Mouse (Mus musculus): Measurements from ENCODE around the gene Soat2.

Gene Soat2

DNA sequence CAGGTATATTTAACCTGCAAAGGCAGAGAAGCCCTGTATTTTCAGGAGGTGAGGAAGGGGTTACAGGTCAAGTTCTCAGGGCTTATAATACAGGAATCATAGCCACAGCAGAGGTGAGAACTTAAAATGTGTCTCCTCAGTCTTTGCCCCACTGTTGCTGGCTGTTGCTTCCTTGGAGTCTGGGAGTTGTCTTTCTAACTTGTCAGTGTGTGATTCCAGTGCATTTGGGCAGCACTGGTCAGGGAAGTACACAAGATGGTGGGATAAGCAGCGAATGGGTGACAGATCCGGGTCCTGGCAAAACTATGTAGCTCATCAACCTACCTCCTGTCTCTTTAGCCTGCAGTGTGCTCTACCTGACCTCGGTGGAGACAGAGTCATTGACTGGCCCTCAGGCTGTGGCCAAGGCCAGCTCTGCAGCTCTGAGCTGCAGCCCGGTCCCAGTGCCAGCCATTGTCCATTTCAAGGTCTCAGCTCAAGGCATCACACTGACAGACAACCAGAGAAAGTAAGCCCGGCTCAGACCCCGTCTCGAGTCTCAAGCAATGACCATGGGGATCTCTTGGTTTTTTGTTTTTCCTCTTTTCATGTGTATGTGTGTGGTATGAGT is 35.6 kb upstream of the Soat2 start:
- DNase-seq, result no peak

DNA sequence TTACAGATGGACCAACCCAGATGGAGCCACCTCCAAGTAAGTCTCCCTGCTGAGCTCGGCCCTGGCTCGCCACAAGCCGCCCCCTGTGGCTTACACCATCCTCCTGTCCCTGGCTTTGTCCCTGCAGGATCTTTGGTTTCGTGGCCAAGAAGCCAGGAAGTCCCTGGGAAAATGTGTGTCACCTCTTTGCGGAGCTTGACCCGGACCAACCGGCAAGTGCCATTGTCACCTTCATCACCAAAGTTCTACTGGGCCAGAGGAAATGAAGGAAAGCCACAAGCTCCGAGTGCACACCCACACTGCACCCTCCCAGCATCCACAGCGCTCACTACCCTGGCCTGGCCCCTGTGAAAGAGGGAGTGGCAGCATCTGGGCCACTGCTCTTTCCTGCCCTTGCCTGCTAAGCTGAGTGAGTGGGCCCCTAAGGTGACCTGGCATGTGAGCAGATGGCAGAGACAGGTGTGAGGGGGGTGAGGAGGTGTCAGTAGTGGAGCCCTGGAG is 34.5 kb upstream of the Soat2 start:
- DNase-seq, result no peak

DNA sequence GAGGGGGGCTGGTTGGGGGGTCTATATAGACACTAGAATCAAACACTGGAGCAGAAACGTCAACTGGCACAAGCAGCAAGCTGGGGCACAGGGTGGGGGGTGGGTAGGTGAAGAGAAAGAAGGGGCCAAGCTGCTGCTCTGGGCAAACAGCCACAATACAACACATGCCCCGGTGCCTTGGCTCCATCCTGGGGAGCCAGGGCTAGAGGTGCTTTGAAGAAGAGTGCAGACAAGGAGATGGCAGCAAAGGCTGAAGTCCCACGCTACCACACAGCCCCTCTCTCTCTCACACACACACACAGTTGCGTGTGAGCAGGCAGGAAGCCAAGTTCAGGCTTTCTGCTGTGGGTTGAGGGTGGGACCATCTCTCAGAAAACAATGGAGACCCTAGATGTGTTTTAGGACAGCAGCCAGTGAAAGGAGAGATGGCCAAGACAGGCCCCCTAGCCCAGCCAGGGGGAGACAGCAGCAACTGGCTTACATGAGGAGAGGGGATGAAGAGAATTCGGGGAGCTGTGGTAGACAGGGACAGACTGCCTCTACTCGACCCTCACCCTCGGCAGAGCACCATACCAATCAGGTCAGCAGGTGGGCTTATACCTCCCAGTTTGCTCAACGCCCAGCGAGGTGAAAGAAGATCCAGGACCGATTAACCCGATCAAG is 33.4 kb upstream of the Soat2 start:
- no peak for DNase-seq

DNA sequence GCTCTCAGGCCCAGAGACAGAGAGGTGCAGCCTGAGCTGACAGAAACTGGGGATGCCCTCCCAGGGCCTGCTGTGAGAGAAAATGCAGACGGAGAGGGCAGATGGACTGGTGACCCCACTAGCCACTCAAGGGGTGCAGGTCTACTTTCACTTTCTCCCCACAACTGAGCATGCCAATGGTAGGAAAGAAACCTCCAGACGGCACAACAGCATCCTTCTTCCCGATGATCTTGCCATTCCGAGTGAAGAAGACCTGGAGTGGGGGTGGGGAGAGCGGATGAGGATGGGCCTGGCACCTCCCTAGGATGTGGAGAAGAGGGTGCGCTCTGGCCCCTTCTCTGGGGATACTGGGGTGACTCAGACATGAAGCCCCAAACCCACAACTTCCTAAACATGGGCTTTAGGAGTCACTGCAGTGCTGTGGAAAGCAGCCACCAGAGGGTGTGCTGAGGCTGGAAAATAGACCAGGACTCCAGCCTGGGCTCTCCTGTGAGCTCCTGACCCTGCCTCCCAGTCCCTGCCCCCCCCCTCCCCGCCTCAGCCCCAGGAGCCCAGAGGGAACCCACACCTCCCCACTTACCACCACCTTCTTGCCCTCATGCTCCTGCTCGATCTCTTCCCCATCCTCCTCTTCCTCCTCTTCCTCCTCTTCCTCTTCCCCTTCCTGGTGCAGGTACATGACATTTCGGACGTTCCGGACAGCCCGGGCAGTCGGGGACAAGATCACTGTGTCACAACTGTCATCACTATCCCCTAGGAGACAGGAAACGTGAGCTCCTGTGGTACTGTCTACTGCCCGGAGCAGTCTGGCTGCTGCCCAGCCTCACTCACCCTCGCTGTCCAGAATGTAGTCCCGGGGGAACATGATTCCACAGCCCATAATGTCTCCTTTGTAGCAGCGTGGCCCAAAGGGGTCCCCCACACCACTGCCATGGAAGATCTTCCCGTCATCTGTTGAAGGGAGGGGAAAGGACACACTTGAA is 32.6 kb upstream of the Soat2 start:
- DNase-seq, result no peak

DNA sequence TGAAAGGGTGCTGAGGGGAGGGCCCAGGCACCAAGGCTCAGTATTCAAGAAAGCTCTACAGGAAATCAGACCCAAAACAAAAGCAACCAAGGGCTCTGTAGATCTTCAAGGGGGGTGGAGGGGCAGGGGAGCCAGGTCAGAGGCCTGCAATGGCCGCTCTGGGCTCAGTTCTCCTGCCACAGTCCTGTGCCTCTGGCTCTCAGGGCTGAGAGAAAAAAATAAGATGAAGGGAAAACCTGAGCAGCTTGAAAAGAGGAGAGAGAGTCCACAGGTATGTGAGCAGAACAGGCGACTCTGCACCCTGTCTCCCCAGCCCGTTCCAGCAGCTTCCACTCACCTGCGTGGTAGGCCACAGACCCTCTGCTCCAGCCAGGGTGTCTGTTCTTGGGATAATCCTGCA is 31.7 kb upstream of the Soat2 start:
- DNase-seq, result no peak

DNA sequence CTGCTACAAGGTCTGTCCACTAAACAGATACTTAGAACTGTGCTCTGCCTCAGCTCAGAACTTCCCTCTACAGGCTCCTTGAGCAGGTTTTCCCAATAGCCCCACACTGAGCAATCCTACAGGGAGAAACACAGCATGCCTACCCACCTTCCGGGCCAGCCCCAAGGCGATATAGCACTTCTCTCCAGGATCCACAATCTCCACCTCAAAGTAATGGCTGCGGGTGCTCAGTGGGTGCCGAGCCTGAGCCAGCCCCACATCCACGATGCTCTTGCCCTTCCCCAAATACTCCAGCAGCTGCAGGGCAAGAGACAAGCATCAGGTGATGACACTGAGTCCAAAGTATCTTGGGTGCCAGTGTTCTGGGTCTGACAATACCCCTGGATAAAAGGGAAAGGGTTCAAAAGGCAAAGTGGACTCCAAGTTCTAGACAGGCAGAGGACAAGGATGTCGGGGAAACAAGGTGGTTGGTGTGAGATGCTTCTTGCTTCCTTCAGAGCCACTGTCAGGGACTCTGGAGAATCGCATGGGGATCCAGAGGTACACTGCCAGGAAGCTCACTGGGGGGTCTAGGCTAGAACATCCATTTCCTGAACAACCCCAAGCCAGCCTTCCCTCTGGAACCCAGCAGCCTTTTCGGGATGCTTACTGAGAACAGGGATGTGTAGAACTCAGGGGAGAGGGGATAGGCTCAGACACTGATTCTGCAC is 31.1 kb upstream of the Soat2 start:
- DNase-seq, result no peak

DNA sequence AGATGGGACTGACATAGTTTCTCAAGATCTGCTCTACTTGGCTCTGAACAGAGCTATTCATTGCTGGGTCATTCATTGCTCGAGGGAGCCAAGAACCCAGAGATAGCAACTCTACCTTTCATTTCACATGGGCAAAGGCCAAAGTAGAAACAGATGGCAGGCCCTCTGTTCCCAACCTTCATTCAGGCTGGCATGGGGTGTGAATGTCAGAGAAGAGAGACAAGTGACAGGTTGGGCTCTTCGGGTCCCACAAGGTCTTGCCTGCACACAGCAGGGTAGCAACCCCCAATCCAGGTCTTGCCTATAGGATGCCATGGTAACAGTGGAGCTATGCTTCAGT is 30.5 kb upstream of the Soat2 start:
- DNase-seq, result no peak

DNA sequence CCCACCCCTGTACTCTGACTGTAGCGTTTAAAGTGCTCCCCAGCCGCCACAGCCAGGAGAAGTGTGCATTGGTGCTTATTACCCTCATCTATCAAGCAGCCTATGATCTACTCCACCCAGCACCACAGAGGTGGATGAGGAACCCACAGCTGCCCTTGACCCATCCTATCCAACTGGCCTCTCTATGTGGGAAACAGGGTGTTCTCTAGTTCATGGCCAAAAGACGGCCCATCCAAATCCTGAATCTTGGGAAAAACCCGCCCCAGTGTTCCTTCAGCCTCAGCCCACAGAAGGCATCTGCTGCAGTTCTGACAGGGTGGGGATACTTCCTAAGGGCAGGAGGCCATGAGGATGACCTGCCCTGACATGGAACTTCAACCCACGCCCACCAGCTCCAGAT is 29.8 kb upstream of the Soat2 start:
- DNase-seq, result peak; percentile 17

DNA sequence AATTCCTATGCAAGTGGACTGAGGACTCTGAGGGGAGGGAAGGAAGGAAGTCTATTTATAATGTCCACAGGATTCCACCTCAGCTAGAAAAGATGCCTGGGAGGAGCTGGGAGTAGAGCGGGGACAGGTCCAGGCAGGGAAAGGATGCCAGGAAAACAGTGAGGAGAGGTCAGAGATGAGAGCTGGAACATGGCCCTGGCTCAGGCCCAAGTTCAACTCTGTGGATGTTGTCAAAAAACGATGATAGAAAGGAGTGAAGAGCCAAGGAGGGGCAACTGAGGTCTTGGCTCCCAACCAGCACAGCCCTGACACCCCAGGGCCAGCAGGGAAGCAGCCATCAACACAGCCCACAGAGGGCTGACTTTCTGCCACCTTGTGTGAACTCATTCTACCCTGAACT is 24.0 kb upstream of the Soat2 start:
- peak; percentile 74 for DNase-seq

DNA sequence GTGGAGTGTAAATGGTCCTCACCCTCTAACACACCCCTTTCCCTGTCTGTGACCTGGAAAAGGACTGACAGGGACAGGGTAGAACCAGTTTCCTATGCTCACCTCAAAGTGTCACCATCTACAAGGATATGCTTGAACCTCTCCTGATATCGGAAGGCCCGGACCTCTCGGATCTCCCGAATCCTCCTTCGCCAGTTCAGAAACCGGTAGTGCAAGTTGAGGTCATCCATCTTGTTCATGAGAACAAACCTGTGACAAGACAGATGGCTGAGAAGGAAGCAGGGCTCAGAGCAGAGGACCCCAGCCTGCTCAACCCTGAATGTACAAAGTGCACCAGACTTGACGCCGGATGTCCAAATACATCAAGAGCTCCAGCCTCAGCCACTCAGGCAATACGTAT is 17.0 kb upstream of the Soat2 start:
- DNase-seq, result peak; percentile 25

DNA sequence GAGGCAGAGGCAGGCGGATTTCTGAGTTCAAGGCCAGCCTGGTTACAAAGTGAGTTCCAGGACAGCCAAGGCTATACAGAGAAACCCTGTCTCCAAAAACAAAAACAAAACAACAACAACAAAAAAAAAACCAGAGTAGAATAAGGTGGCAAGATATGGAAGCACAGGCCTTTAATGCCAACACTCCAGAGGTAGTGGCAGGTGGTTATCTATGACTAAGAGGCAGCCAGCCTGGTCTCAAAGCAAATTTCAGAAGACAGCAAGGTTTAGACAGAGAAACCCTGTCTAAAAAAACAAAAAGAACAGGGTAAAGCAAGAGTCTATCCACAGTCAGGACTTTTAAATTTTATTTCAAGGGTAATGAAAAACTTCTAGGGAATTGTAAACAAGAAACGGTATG is 15.6 kb upstream of the Soat2 start:
- DNase-seq, result no peak

DNA sequence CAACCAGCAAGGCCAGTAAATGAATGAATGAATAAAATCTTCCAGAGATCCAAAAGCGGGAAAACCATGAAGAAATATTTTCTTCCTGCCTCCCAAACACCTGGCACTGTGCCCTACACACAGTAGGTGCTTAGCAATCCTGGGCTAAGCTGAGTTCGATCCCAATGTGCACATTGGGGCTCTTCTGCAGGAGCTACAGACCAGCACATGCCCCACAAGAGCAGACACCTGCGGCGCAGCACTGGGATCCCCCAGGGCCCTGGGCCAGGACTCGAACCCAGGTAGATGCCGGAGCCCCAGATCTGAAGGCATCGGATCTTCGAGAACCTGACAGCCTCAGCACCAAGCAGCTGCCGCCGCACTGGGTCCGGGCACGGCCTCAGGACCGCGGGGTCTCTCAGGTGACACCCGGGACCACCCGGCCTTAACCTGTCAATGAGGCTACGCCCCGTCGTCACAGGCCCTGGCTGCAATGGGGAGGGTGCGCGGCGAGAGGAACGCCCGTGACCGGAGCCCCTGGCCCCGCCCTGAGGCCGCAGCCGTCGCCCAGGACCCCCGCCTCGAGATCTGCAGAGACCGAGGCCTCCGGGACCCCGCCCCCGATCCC is 14.7 kb upstream of the Soat2 start:
- no peak for DNase-seq

DNA sequence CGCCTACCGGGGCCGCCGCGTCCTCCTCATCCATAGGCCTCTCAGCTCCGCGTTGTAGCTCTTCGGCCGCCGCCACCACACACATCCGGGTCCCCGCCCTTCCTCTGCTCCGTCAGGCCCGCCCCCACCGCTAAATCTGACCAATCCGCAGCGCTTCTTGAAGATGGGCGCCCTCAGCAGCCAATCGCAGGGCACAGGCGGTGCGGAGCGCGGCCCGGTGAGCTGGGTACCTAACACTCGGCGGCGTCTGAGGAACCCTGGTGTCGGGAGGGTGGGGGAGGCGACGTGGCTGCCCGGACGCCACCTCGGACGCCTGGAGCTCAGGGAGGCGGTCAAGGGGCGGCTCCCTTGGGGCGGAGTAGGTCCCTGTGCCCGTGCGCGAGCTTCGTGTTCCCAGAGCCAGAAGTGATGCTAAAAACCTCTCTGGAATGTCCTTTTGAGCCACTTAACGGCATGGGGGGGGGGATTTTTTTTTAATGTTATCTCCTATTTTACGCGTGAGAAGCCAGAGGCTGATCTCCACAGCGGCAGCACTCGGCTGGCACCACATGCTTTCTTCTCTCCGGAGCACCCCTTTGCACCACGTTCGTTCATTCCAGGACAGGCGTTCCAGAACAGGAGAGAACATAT is 14.1 kb upstream of the Soat2 start, which contains the start of gene Spryd3:
Gene Spryd3 (minus strand): TSS at position 106 of the 630 bp plus-strand sequence.
- peak; percentile 98 for DNase-seq

DNA sequence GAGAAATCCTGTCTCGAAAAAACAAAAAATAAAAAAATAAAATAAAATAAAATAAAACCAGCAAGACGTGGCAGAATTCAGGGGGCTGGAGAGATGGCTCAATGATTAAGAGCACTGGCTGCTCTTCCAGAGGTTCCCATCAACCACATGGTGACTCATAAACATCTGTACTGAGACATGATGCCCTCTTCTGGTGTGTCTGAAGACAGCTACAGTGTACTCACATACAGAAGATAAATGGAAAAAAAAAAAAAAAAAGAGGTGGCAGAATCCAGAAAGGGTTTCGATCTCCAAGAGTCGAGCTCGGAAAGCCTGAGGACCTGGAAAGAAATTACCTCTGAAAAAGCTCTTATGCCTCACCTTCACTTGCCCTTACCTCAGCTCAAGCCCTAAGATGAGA is 9.2 kb upstream of the Soat2 start:
- no peak for DNase-seq

DNA sequence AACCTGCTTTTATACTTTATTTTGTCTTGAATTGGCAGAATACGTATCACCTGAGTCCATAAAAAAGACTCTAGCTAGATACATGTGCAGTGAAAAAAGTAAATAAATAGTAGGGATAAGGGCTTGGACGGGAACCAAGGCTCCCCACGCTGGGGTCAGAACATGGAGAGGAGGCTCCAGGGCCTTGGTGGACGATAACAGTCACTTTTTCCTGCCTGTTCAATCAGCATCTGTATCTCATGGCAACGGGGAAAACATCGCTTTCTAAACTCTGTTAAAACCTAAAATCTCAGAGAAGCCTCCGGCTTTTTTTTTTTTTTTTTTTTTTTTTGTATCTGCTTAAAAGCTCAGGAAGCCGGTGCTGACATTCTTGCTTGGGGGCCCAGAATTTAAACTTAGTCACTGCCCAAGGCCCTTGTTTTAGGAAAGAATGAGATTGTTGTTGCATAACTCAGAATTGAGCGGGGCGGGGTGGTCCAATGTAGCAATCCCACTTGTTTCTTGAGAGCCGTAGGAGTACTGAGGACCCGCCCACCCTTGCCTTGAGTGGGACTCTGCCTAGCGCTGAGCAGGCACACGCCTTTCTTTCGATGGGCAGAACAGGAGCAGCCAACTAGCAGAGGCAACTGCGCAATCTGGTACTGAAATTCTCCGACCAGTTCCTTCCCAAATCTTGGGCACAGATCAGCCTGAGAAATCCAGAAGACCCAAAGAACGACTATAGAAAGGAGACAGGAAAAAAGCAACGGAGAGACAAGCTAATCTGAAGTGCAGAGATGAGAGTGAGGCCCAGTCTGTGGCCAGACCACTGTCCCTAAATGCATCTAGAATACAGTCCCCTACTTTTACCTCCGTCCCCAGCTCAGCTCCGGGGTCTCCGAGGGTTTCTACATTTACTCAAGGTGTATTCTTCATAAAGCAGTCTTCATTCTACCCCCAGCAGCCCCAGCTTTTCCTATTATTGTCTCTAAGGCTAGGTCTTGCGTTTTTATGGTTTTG is 7.1 kb upstream of the Soat2 start:
- DNase-seq, result no peak

DNA sequence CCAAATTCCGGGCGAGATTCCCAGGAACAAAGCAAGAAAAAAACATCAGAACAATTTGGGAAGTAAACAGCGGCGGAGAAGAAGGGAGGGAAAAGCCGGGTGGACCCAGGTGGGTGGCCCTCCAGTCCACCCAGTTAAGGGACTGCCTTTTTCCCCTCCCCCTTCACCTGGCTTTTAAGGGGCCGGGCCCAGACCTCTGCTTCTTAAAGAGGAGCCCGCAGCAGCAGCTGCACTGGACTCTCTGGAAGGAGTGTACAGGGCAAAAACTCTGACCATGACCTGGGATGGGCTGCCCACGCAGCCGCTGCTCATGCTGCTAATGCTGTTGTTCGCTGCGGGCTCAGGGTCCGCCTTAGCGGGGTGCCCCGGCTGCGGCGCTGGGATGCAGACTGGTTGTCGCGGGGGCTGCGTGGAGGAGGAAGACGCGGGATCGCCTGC is 6.0 kb upstream of the Soat2 start, which contains the start of gene Igfbp6:
Gene Igfbp6 (plus strand): TSS at position 89 of the 438 bp plus-strand sequence.
- DNase-seq, result no peak

DNA sequence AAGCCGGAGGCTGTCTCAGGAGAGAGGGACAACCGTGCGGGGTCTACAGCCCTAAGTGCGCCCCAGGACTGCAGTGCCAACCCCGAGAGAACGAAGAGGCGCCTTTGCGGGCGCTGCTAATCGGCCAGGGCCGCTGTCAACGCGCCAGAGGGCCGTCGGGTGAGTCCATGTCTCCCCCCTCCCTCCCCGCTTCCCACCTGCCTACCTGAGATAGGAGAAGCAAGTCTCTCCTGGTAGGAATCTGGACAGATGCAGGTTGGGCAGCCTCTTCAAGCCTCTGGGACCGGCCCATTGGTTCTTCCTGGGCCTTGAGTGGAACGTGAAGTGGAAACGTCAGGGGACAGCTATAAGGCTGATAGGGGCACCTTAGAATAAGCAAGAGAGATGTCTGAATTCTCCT is 5.6 kb upstream of the Soat2 start:
- no peak for DNase-seq

DNA sequence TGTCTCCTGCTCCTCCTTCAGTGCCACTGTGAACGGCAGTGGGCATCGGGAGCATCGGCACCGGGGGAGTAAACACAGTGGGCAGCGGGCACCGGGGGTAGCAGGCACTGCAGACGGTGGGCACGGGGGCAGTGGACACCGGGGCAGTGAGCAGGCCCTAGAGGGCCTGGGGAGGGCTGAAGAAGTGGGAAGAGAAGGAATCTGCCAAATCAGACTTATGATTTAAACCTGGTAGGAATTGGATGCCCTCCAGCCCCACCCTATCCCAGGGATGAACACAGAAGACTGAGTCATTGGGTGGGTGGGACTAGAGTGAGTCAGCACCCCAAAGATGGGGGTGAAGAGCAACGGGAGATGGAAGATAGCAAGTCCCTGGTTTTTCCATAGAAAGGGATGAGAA is 5.0 kb upstream of the Soat2 start:
- DNase-seq, result no peak

DNA sequence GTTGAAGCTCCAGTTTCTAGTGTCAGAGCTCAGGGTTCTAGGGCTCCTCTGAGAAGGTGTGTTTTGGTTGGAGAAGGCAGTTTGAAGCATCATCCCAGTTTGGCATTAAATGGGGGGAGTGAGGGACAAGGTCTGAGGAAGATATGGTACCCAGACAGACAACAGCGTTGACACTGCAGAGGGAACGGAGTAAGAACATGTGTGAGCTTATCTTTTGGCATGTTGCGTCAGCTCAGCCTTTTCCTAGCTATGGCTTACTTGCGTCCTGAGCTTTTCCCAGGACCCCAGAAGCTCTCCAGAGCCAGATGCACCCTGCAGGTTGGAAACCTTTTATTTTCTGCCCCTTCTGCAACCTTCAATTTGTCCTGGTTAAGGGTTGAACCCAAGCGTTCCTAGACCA is 4.2 kb upstream of the Soat2 start:
- no peak for DNase-seq

DNA sequence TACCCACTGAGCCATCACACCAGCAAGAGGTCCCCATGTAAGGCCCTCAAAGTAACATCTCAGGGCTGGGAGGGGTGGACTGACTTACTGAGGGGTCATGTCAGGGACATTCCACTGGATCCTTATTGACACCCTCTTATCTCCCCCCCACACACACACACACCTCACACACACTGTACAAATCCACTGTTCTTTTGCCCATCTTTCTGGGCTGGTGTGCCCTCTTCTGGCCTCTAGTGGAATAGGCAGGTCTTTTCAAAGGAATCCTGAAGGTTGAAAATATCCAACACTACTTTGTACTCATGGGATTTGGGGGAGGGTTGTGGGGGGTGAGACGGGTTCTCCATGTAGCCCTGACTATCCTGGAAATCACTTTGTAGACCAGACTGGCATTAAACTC is 3.4 kb upstream of the Soat2 start:
- peak; percentile 49 for DNase-seq

Measured in kidney, adult 9 months (tissue).